Mouse (Mus musculus) spleen, adult 18-20 months (tissue): ENCODE data around the gene Ap3s2.

ENCODE experiments used
- DNase-seq, 2 experiments: peaks; one replicate each; pipeline ENCODE4 v3.0.0; 2022; ENCODE audit warnings: mixed read lengths in 2 of 2

The Ap3s2 gene

GRCm38 (mm10) chr7:79920344-79920983 is at the start of gene Ap3s2:
Ap3s2 (minus strand) TSS chr7:79920649.
- DNase-seq, result peak; percentile 66 to 83

GRCm38 (mm10) chr7:79968326-79968725 is 47.9 kb upstream of the Ap3s2 start:
- no peak for DNase-seq

- DNase-seq, result no peak
Measured at GRCm38 (mm10) chr7:79961600-79961999, 41.2 kb upstream of the Ap3s2 start.

- no peak for DNase-seq
Measured at GRCm38 (mm10) chr7:79956131-79956530, 35.7 kb upstream of the Ap3s2 start.

GRCm38 (mm10) chr7:79954890-79955289 is 34.4 kb upstream of the Ap3s2 start:
- no peak for DNase-seq

GRCm38 (mm10) chr7:79951038-79951437 is 30.6 kb upstream of the Ap3s2 start:
- no peak for DNase-seq

GRCm38 (mm10) chr7:79950236-79950635 is 29.8 kb upstream of the Ap3s2 start:
- DNase-seq, result no peak

- DNase-seq, result no peak
Measured at GRCm38 (mm10) chr7:79935511-79936205, 15.2 kb upstream of the Ap3s2 start.

GRCm38 (mm10) chr7:79934862-79935510 is 14.5 kb upstream of the Ap3s2 start, which contains the start of gene Arpin:
Arpin (minus strand) TSS chr7:79935359.
- DNase-seq, result peak in 1 of 2 experiments; percentile 22

- no peak for DNase-seq
Measured at GRCm38 (mm10) chr7:79934461-79934860, 14.0 kb upstream of the Ap3s2 start.

GRCm38 (mm10) chr7:79928516-79929052 is 8.1 kb upstream of the Ap3s2 start:
- DNase-seq, result no peak

- DNase-seq, result no peak
Measured at GRCm38 (mm10) chr7:79914556-79914955, 5.9 kb downstream of the Ap3s2 start.

- no peak for DNase-seq
Measured at GRCm38 (mm10) chr7:79907356-79907755, 13.1 kb downstream of the Ap3s2 start.

GRCm38 (mm10) chr7:79906914-79907313 is 13.5 kb downstream of the Ap3s2 start:
- DNase-seq, result no peak

GRCm38 (mm10) chr7:79905193-79905592 is 15.3 kb downstream of the Ap3s2 start:
- DNase-seq, result no peak

- no peak for DNase-seq
Measured at GRCm38 (mm10) chr7:79903160-79903792, 17.2 kb downstream of the Ap3s2 start.

- no peak for DNase-seq
Measured at GRCm38 (mm10) chr7:79900753-79901152, 19.7 kb downstream of the Ap3s2 start.

GRCm38 (mm10) chr7:79895225-79895624 is 25.2 kb downstream of the Ap3s2 start:
- no peak for DNase-seq

- no peak for DNase-seq
Measured at GRCm38 (mm10) chr7:79894790-79895189, 25.7 kb downstream of the Ap3s2 start.

- DNase-seq, result no peak
Measured at GRCm38 (mm10) chr7:79892576-79893428, 27.6 kb downstream of the Ap3s2 start.

- no peak for DNase-seq
Measured at GRCm38 (mm10) chr7:79890436-79891221, 29.8 kb downstream of the Ap3s2 start.
